Mouse (Mus musculus): ENCODE results near the gene Rcan3. TPM values are rescaled to one million over a fixed set of nuclear protein-coding genes. Genes with fewer than 3 reads are reported as not detected.
A peak's percentile ranks its signal among the peaks of the same experiment; 100 is the strongest.

Rcan3 gene
- 16.7 and 24.3 TPM in 2 replicates for polyA plus RNA-seq (2012; ENCODE audit: insufficient read depth, insufficient read length, missing spikeins)

DNA sequence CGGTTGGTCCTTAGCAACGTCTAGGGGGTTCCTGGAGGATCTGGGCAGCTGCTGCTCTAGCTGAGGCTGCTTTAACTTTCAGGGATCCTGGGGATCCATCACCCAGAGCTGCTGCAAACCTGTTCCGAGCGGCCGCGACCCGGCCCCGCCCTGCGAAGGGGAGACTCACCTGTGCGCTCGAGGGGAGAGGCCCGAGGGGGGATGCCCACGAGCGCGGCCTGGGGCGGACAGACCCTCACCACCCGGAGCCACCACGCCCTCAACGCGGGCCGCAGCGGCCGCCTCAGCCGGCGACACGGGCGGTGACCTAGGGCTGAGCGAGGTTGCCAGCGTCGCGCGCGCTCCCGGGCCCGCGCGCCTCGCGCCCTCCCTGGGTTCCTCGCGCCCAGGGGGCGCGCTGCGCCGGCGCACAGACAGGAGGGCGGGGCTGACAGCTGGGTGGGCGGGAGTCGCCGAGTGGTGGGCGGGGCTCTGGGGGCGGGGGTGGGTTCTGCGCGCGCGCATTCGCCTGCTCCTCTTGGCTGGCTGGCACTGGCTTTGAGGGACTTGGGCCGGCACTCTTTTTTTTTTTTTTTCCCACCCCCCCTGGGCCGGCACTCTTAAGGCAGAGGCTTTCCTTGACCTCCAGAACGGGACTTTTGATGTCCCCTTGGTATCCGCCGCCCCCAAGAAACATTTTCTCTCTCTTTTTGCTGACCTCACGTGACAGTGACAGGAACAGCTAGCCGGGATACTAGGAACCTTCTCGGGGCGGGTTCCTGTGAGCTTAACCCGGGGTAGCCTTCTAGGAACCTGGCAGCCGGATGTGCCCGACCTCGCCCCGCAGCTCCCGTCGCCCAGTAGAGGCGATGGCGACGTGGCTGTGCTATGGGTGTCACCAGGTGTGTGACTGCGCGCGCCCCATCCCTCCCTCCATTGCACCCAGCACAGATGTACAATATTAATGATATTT lies at the start of gene Rcan3:
TSS of gene Rcan3 (minus strand) at position 411 of the 952 bp plus-strand sequence.
- Histone ChIP-seq H3K27ac (ENCODE audit: insufficient read depth, low read depth, low read length) (peak within 1 kb of the TSS; percentile 79), H3K4me1 (ENCODE audit: control insufficient read depth, insufficient read depth, low read length) (peaks cover 20% of the 10 kb centered on the region)
- no peak; the same call in 1 of the 2 replicates for TF ChIP-seq POLR2A (IDR thresholded peaks at IDR 0.05; ENCODE audit: borderline replicate concordance, low read depth, low read length)
- TF ChIP-seq CTCF (IDR thresholded peaks at IDR 0.05; ENCODE audit: low read depth, low read length): no peak

DNA sequence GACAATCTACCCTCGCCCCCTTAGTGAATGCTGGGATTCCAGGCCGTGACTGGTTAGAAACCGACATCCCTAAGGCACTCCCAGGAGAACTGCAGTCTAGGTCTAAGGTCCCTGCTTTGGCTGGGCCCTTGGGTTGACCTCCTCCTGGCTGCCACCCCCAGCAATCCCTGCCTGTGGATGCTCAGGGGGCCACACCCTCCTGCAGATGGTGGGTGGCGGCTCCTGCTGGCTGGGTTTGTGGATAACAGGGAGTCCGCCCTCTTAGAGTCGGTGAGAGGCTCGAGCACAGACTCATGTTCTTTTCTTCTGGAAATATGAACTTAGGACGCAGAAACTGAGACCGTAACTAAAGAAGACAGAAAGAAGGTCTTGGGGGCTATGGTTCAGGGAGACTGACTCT lies 46.7 kb upstream of the Rcan3 start:
- Histone ChIP-seq H3K27ac (ENCODE audit: insufficient read depth, low read depth, low read length) (no peak overlapping the region), H3K4me3 (ENCODE audit: insufficient read depth, low read length) (no peak overlapping the region), H3K4me1 (ENCODE audit: control insufficient read depth, insufficient read depth, low read length) (peaks cover 3% of the 10 kb centered on the region; the same call in 1 of the 2 replicates)
- no peak for TF ChIP-seq CTCF (IDR thresholded peaks at IDR 0.05; ENCODE audit: low read depth, low read length)

More for the DNA sequence above, at the start of gene Rcan3:
- peak within 1 kb of the TSS; percentile 92 for H3K4me3 ChIP-seq (ENCODE audit: insufficient read depth, low read length)

DNA sequence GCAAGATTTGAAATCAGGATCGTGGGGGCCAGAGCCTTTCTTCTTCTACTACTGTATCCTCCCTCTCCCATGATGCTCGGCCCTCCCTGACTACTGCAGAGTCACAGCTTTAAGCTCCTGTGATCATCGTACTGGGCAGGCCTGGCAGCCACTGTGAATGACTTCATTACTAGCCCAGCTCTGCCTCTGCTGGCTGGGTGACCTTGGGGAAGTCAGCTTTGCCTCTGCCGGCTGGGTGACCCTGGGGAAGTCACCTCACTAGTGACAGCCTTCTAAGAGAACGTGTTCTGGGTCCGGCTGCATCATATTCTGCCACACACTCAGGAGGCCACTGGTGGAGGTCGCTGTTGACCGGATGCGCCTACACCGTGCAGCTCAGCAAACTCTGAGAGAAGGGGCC lies 44.2 kb upstream of the Rcan3 start:
- H3K4me1 ChIP-seq (ENCODE audit: control insufficient read depth, insufficient read depth, low read length): no peaks in the 10 kb centered on the region
- no peak overlapping the region for H3K4me3 ChIP-seq (ENCODE audit: insufficient read depth, low read length)
- TF ChIP-seq POLR2A (IDR thresholded peaks at IDR 0.05; ENCODE audit: borderline replicate concordance, low read depth, low read length) (no peak), CTCF (IDR thresholded peaks at IDR 0.05; ENCODE audit: low read depth, low read length) (no peak)
- H3K27ac ChIP-seq (ENCODE audit: insufficient read depth, low read depth, low read length): no peak overlapping the region

DNA sequence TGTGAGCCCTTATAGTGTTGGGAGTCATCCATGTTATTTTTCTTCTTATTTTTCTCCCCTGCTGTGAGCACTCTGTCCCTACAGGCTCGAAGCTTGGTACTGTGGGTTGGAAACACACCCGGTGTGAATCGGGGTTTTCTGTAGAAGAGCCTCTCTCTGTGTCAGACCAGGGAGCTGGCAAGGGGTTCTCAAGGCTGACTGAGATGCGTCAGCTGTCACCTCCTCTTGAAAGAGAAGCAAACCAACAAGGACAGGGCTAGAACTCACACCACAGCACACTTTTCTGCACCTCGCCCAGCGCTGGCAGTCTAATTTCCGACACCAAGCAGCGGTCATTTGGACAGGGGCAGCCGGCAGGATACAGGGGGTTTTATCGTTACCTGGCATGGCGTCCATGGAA lies 29.8 kb upstream of the Rcan3 start:
- Histone ChIP-seq H3K4me3 (ENCODE audit: insufficient read depth, low read length) (no peak overlapping the region), H3K4me1 (ENCODE audit: control insufficient read depth, insufficient read depth, low read length) (no peaks in the 10 kb centered on the region), H3K27ac (ENCODE audit: insufficient read depth, low read depth, low read length) (no peak overlapping the region)
- TF ChIP-seq POLR2A (IDR thresholded peaks at IDR 0.05; ENCODE audit: borderline replicate concordance, low read depth, low read length) (no peak), CTCF (IDR thresholded peaks at IDR 0.05; ENCODE audit: low read depth, low read length) (no peak)

DNA sequence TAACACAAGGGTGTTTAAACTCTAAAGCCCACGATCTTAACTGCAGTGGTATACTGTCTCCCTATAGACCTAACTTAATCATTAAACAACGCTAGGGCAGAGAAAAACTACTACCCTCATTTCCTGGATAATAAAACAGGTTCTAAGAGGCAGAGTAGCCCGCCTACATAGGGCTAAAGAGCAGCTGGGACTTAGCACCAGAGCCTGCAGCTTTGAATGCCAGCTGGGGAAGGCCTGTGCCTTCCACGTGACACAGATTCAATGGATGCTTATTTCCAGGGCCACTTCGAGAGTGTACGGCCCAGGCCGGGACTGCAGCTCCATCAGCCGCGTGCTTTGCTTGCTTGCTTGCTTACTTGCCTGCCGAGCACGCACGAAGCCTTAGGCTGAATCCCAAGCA lies 19.9 kb upstream of the Rcan3 start:
- H3K27ac ChIP-seq (ENCODE audit: insufficient read depth, low read depth, low read length): no peak overlapping the region
- no peak overlapping the region for H3K4me3 ChIP-seq (ENCODE audit: insufficient read depth, low read length)
- TF ChIP-seq POLR2A (IDR thresholded peaks at IDR 0.05; ENCODE audit: borderline replicate concordance, low read depth, low read length) (no peak), CTCF (IDR thresholded peaks at IDR 0.05; ENCODE audit: low read depth, low read length) (no peak)
- peaks cover 9% of the 10 kb centered on the region for H3K4me1 ChIP-seq (ENCODE audit: control insufficient read depth, insufficient read depth, low read length)

DNA sequence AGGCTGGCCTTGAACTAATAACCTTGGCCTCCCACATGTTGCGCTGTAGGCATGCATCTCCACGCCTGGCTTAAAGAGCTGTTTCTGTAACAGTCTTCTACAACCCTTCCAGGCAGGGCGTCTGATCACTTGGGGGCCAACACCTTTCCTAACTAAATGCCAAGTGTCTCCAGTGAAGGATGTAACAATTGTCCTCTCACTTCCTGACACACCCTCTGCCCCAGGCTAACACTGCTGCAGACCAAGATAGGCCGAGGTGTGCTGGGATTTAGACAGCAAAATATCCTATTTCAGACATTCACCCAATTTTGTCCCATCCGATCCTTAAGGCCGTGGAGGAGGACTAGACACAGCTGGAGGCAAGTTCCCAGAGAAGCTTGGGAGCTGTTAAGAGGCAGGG lies 19.5 kb upstream of the Rcan3 start:
- H3K27ac ChIP-seq (ENCODE audit: insufficient read depth, low read depth, low read length): no peak overlapping the region

DNA sequence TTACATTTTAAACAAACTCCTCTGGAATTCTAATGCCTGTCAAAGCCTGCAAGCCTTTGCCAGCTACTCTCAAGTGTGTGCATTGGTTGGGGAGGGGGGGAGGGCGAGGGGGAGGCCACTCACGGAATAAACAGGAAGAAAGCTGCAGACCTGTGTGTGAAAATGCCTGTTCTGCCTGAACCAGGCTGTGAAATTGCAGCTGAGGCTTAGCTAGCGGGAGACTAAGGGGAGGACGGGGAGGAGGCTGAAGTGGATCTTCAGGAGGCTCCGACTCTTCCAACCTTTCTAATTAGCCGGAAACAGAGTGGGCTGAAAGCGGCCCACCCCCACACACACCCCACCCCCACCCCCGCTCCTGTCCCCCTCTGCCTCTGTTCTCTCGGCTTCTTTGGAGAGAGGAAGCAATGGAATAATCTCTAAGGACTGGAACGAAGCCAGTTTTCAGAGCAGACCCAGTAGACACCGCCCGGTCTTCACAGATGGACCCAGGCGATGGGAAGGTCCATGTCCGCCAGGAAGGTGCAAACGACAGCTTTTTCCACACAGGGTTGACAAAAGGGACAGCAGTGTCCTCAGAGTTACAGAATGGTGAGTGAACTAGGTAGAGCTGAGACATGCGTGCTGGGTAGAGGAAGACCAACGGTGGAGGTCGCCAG lies 17.8 kb upstream of the Rcan3 start:
- TF ChIP-seq CTCF (IDR thresholded peaks at IDR 0.05; ENCODE audit: low read depth, low read length) (no peak), POLR2A (IDR thresholded peaks at IDR 0.05; ENCODE audit: borderline replicate concordance, low read depth, low read length) (no peak)
- Histone ChIP-seq H3K27ac (ENCODE audit: insufficient read depth, low read depth, low read length) (no peak overlapping the region), H3K4me3 (ENCODE audit: insufficient read depth, low read length) (no peak overlapping the region), H3K4me1 (ENCODE audit: control insufficient read depth, insufficient read depth, low read length) (peaks cover 9% of the 10 kb centered on the region)

More for the DNA sequence above, 19.5 kb upstream of the Rcan3 start:
- TF ChIP-seq POLR2A (IDR thresholded peaks at IDR 0.05; ENCODE audit: borderline replicate concordance, low read depth, low read length): no peak
- TF ChIP-seq CTCF (IDR thresholded peaks at IDR 0.05; ENCODE audit: low read depth, low read length): no peak
- Histone ChIP-seq H3K4me1 (ENCODE audit: control insufficient read depth, insufficient read depth, low read length) (peaks cover 9% of the 10 kb centered on the region), H3K4me3 (ENCODE audit: insufficient read depth, low read length) (no peak overlapping the region)

DNA sequence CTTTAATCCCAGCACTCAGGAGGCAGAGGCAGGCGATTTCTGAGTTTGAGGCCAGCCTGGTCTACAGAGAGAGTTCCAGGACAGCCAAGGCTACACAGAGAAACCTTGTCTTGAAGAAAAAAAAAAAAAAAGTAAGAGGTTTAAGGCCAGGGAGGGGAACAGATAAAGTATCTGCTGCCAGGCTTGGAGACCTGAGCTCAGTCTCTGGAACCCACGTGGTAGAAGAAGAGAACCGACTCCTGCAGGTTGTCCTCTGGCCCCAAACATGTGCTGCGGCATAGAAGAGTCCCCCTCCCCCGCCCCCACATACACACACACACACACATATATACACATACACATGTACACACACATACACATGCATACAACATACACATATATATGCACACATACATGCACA lies 8.8 kb upstream of the Rcan3 start:
- H3K27ac ChIP-seq (ENCODE audit: insufficient read depth, low read depth, low read length): no peak overlapping the region
- no peak overlapping the region for H3K4me3 ChIP-seq (ENCODE audit: insufficient read depth, low read length)
- TF ChIP-seq CTCF (IDR thresholded peaks at IDR 0.05; ENCODE audit: low read depth, low read length): no peak
- TF ChIP-seq POLR2A (IDR thresholded peaks at IDR 0.05; ENCODE audit: borderline replicate concordance, low read depth, low read length): no peak
- H3K4me1 ChIP-seq (ENCODE audit: control insufficient read depth, insufficient read depth, low read length): peaks cover 11% of the 10 kb centered on the region

DNA sequence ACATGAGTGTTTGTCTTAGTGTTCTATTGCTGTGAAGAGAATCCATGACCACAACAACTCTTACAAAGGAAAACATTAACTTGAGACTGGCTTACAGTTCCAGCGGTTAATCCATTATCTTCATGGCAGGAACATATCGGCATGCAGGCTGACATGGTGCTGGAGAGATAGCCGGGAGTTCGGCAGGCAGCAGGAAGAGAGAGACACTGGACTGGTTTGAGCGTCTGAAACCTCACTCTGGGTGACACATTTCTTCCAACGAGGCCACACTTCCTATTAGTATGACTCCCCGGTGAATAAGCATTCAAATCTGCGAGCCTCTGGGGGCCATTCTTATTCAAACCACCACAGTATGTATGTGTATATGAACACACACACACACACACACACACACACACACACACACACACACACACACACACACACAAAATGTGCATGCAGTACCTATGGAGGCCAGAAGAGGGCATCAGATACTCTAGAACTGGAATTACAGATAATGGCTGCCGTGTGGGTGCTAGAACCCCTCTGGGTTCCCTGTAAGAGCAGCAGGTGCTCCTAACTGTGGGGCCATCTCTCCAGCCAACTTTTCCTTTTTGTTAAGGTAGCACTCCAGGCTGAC lies 6.4 kb upstream of the Rcan3 start:
- Histone ChIP-seq H3K4me1 (ENCODE audit: control insufficient read depth, insufficient read depth, low read length) (peaks cover 13% of the 10 kb centered on the region), H3K27ac (ENCODE audit: insufficient read depth, low read depth, low read length) (peak overlapping the region; percentile 90), H3K4me3 (ENCODE audit: insufficient read depth, low read length) (no peak overlapping the region)
- TF ChIP-seq CTCF (IDR thresholded peaks at IDR 0.05; ENCODE audit: low read depth, low read length) (peak; percentile 52), POLR2A (IDR thresholded peaks at IDR 0.05; ENCODE audit: borderline replicate concordance, low read depth, low read length) (no peak)
